Mouse (Mus musculus): Measurements from ENCODE around the gene Ltbp2. TPM values are rescaled to one million over a fixed set of nuclear protein-coding genes. Genes with fewer than 3 reads are reported as not detected.

Ltbp2 gene
- polyA plus RNA-seq, 1 experiment, result 182 TPM

DNA sequence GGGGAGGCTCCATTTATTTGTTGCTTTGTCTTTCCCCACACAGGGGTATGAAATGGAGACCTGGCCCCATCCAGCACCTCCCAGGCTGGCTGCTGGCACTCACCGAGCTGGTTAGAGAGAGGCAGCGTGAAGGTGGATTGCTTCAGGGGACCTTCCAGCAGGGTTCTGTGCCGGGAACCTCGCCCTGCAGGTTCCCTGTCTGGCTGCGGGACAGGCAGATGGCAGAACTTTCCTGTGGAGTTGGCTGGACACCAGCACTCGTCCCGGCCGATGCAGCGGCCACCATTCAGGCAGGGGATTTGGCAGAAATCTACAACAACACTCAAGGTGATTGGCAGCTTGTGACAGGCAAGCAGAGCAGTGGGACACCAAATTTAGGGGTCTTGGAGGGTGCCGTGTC, 46.4 kb downstream of the Ltbp2 start:
- Histone ChIP-seq H3K4me3 (ENCODE audit: insufficient read depth, low read length) (no peak overlapping the region), H3K4me1 (ENCODE audit: control insufficient read depth, insufficient read depth, low read length) (no peaks in the 10 kb centered on the region), H3K27ac (ENCODE audit: insufficient read depth, low read length) (no peak overlapping the region)
- no peak for TF ChIP-seq CTCF (IDR thresholded peaks at IDR 0.05; ENCODE audit: borderline replicate concordance, insufficient read depth, low read length)
- no peak for TF ChIP-seq POLR2A (IDR thresholded peaks at IDR 0.05; ENCODE audit: low read depth, low read length)

GRCm38 (mm10) chr12:84829109-84829724, 47.1 kb downstream of the Ltbp2 start:
- TF ChIP-seq CTCF (IDR thresholded peaks at IDR 0.05; ENCODE audit: borderline replicate concordance, insufficient read depth, low read length) (no peak), POLR2A (IDR thresholded peaks at IDR 0.05; ENCODE audit: low read depth, low read length) (no peak)
- no peaks in the 10 kb centered on the region for H3K4me1 ChIP-seq (ENCODE audit: control insufficient read depth, insufficient read depth, low read length)
- H3K4me3 ChIP-seq (ENCODE audit: insufficient read depth, low read length), result no peak overlapping the region
- no peak overlapping the region for H3K27ac ChIP-seq (ENCODE audit: insufficient read depth, low read length)

DNA sequence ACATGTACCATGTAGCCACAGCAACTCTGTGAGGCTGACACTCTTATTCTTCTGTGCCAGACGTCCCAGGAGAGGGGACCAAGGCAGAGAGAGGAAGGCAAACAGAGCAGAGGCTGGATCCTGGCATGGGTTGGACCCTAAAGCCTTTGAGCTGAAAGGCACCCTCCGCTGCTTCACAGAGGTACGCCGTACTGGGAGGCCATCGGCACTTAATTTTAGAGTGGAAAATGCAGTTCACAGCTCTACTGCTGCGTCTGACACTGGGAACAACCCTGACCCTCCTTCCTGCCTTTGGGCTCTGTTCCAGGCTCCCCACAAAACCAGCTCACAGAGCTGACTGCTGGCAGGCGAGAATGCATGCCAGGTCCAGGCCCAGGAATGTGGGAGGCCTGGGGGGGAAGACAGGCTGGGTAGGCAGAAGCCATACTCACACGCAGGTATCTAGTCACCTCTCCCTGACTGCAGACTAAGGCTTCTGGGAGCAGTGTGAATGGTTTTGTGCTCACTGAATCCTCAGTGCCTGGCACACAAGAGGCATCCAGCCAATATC, 48.9 kb downstream of the Ltbp2 start:
- Histone ChIP-seq H3K27ac (ENCODE audit: insufficient read depth, low read length) (no peak overlapping the region), H3K4me3 (ENCODE audit: insufficient read depth, low read length) (no peak overlapping the region), H3K4me1 (ENCODE audit: control insufficient read depth, insufficient read depth, low read length) (no peaks in the 10 kb centered on the region)
- TF ChIP-seq CTCF (IDR thresholded peaks at IDR 0.05; ENCODE audit: borderline replicate concordance, insufficient read depth, low read length) (no peak), POLR2A (IDR thresholded peaks at IDR 0.05; ENCODE audit: low read depth, low read length) (no peak)

DNA sequence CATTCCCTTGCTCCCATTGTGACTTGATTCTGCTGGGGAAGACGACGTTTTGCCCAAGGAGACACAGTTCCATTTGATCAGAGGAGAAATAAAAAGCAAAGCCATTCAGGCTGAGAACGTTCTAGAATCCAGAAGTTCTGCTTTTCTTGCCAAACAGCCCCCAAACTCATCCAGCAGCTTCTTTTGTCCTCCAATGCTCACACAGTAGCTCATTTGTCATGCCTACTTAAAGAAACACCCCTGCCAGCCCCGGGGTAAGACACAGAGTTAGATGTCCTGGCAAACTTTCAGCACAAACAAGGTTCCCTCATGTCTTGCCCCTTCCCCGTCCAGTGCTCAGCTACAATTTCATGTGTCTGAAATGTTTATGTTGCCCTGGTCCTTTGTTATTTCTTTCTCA, 52.1 kb downstream of the Ltbp2 start:
- Histone ChIP-seq H3K4me3 (ENCODE audit: insufficient read depth, low read length) (no peak overlapping the region), H3K4me1 (ENCODE audit: control insufficient read depth, insufficient read depth, low read length) (no peaks in the 10 kb centered on the region), H3K27ac (ENCODE audit: insufficient read depth, low read length) (no peak overlapping the region)
- TF ChIP-seq CTCF (IDR thresholded peaks at IDR 0.05; ENCODE audit: borderline replicate concordance, insufficient read depth, low read length) (no peak), POLR2A (IDR thresholded peaks at IDR 0.05; ENCODE audit: low read depth, low read length) (no peak)

DNA sequence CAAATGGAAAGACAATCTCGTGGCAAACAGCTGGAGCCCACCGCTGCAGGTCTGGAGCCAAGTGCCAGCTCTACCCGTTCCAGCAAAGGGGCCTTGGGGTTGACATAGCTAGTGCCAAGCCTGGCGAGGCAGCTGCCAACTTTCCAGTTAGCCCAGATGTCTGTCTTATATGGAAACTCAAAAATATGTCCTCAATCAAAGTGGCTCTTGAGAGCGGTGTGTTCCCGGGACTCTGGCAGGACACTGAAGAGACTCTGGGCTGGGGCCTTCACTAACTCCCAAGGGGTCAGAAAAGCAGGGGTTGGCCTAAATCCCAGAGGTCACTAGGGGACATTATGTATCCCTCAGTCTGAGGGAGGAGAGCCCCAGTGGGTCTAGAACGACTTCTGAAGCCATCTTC, 52.7 kb downstream of the Ltbp2 start:
- H3K27ac ChIP-seq (ENCODE audit: insufficient read depth, low read length), result no peak overlapping the region
- TF ChIP-seq POLR2A (IDR thresholded peaks at IDR 0.05; ENCODE audit: low read depth, low read length), result no peak
- H3K4me1 ChIP-seq (ENCODE audit: control insufficient read depth, insufficient read depth, low read length), result no peaks in the 10 kb centered on the region
- no peak overlapping the region for H3K4me3 ChIP-seq (ENCODE audit: insufficient read depth, low read length)

DNA sequence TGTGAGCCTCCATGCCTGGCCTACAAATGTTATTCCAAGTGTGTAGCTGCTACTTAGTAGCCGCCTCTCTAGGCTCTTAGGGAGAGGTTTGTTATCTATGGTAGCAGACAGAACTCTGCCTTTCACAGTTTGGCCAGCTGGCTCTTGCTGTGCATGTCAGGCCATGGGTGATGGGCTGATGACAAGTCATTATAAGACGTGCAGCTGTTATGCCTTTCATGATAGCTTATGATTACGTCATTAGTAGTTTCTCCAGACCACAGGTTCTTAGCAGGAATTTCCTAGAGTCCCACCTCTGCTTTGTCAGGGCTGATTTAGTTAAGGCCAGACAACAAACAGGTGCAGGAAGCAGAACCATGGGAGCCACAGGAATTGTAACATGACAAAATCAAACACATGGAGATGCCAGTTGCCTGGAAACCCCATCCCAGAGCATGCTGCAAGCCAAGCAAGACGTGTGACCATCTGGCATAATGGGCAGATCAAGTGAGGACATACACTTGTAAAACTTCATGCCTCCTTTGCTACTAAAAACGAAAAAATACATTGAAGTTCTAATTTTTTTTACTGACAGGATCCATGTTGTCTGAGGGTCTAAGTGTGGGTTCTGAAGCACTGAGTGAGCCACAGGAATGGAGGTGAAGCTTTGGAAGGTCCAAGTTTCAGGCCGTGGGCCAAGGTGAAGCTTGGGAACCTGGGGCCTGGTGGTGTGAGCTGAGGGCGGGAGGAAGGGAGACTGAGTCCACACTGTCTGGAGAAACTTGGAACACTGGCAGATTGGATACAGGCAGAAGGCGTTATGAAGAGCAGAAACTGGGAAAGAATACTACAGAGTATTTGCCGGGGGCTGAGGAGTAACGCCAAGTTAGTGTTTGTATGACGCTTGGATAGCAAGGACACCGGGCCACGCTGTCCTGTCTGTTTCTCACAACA, 56.8 kb downstream of the Ltbp2 start:
- Histone ChIP-seq H3K4me3 (ENCODE audit: insufficient read depth, low read length) (no peak overlapping the region), H3K4me1 (ENCODE audit: control insufficient read depth, insufficient read depth, low read length) (no peaks in the 10 kb centered on the region), H3K27ac (ENCODE audit: insufficient read depth, low read length) (no peak overlapping the region)
- TF ChIP-seq POLR2A (IDR thresholded peaks at IDR 0.05; ENCODE audit: low read depth, low read length), result no peak
- no peak for TF ChIP-seq CTCF (IDR thresholded peaks at IDR 0.05; ENCODE audit: borderline replicate concordance, insufficient read depth, low read length)

GRCm38 (mm10) chr12:84818496-84818895, 57.8 kb downstream of the Ltbp2 start:
- TF ChIP-seq POLR2A (IDR thresholded peaks at IDR 0.05; ENCODE audit: low read depth, low read length), result no peak
- TF ChIP-seq CTCF (IDR thresholded peaks at IDR 0.05; ENCODE audit: borderline replicate concordance, insufficient read depth, low read length), result no peak
- Histone ChIP-seq H3K4me1 (ENCODE audit: control insufficient read depth, insufficient read depth, low read length) (no peaks in the 10 kb centered on the region), H3K27ac (ENCODE audit: insufficient read depth, low read length) (no peak overlapping the region), H3K4me3 (ENCODE audit: insufficient read depth, low read length) (no peak overlapping the region)

- Histone ChIP-seq H3K4me1 (ENCODE audit: control insufficient read depth, insufficient read depth, low read length) (no peaks in the 10 kb centered on the region), H3K4me3 (ENCODE audit: insufficient read depth, low read length) (no peak overlapping the region), H3K27ac (ENCODE audit: insufficient read depth, low read length) (no peak overlapping the region)
- no peak for TF ChIP-seq CTCF (IDR thresholded peaks at IDR 0.05; ENCODE audit: borderline replicate concordance, insufficient read depth, low read length)
- TF ChIP-seq POLR2A (IDR thresholded peaks at IDR 0.05; ENCODE audit: low read depth, low read length), result no peak
Measured at GRCm38 (mm10) chr12:84814663-84815325, 61.5 kb downstream of the Ltbp2 start.

DNA sequence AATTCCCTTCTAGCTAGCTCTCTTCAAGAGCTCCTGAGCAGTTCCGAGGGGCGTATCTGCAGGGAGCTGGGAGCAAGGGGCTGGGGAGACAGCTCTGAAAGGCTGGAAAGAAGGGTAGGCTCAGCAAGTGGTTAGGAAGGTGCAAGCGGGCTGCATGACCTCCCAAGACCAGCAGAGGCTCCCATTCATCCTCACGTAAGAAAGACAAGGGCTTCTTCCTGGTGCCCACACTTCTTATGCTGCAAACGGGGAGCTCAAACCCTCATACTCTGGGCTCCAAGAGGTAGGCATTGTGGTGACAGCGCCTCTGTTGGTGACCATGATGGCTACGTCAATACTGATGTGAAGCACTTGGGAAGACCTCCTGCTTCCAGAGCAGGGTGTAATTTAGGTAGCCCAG, 62.6 kb downstream of the Ltbp2 start:
- H3K4me3 ChIP-seq (ENCODE audit: insufficient read depth, low read length), result no peak overlapping the region
- no peak overlapping the region for H3K27ac ChIP-seq (ENCODE audit: insufficient read depth, low read length)
- TF ChIP-seq CTCF (IDR thresholded peaks at IDR 0.05; ENCODE audit: borderline replicate concordance, insufficient read depth, low read length) (peak; percentile 47; the same call in 1 of the 2 replicates), POLR2A (IDR thresholded peaks at IDR 0.05; ENCODE audit: low read depth, low read length) (no peak)
- no peaks in the 10 kb centered on the region for H3K4me1 ChIP-seq (ENCODE audit: control insufficient read depth, insufficient read depth, low read length)
